Mouse (Mus musculus) CH12.LX (cell line): ENCODE measurements around the gene Tns2. TPM values are rescaled to one million over a fixed set of nuclear protein-coding genes. Genes with fewer than 3 reads are reported as not detected.

Experiments used
- DNase-seq: peaks from one replicate; pipeline ENCODE4 v3.0.0-alpha.2; 2013; ENCODE audit errors: extremely low read depth
- H3K27ac ChIP-seq: 2 replicates; pipeline ENCODE4 v1.5.1; 2012; ENCODE audit warnings: low read depth, mild to moderate bottlenecking, control low read depth, moderate library complexity; ENCODE audit not compliant: insufficient read depth
- H3K27me3 ChIP-seq: replicated peaks from 2 replicates; pipeline ENCODE3; 2012; ENCODE audit warnings: inconsistent platforms
- H3K36me3 ChIP-seq, 2 experiments: replicated peaks in 1 of 2; 2 replicates each; pipeline versions ENCODE3 to v1.6.1; 2012; ENCODE audit warnings: inconsistent platforms in 1 of 2, low read length in 1 of 2, mild to moderate bottlenecking in 1 of 2, mixed read lengths in 1 of 2, moderate library complexity in 1 of 2; ENCODE audit not compliant: control insufficient read depth in 1 of 2, insufficient read depth in 1 of 2
- H3K4me1 ChIP-seq, 2 experiments: 2 replicates each; pipeline ENCODE4 v1.6.1; 2012; ENCODE audit warnings: inconsistent platforms in 1 of 2, moderate library complexity in 1 of 2; ENCODE audit not compliant: insufficient read depth in 2 of 2, control insufficient read depth in 1 of 2
- H3K4me2 ChIP-seq: 2 replicates; pipeline ENCODE4 v1.6.1; 2012; ENCODE audit warnings: low read depth, mild to moderate bottlenecking, control low read depth; ENCODE audit not compliant: poor library complexity, insufficient read depth, severe bottlenecking
- H3K4me3 ChIP-seq, 3 experiments: fragments of 150-350 bp in 1 of 3; sonication (generic) in 1 of 3; replicated peaks in 1 of 3; 2 replicates each; pipeline versions ENCODE3 to v1.5.1; 2011 to 2012; ENCODE audit warnings: low read depth in 2 of 3, low read length in 2 of 3, mild to moderate bottlenecking in 2 of 3, moderate library complexity in 2 of 3, control low read depth in 1 of 3, improper control_type of control experiment in 1 of 3, inconsistent platforms in 1 of 3, mixed read lengths in 1 of 3; ENCODE audit not compliant: poor library complexity in 1 of 3
- H3K79me2 ChIP-seq: replicated peaks from 2 replicates; pipeline ENCODE4 v1.6.1; 2012; ENCODE audit warnings: mild to moderate bottlenecking, moderate library complexity; ENCODE audit not compliant: control insufficient read depth, poor library complexity, insufficient read depth, severe bottlenecking; ENCODE audit errors: extremely low read depth
- H3K9ac ChIP-seq: 2 replicates; pipeline ENCODE4 v1.6.1; 2012; ENCODE audit warnings: low read depth, mild to moderate bottlenecking, control low read depth, moderate library complexity; ENCODE audit not compliant: insufficient read depth
- H3K9me3 ChIP-seq: replicated peaks from 2 replicates; pipeline ENCODE3; 2012; ENCODE audit warnings: low read length, inconsistent platforms, mixed read lengths
- BHLHE40 ChIP-seq: IDR thresholded peaks from 2 replicates; pipeline ENCODE4 v1.6.1; 2011; ENCODE audit warnings: mild to moderate bottlenecking, low read depth, low read length, improper control_type of control experiment
- CHD1 ChIP-seq: IDR thresholded peaks from 2 replicates; pipeline ENCODE4 v1.6.1; 2012; ENCODE audit warnings: low read depth, low read length, improper control_type of control experiment, inconsistent platforms
- CHD2 ChIP-seq: IDR thresholded peaks from 2 replicates; pipeline ENCODE4 v1.6.1; 2011; ENCODE audit warnings: low read length, improper control_type of control experiment
- CTCF ChIP-seq, 2 experiments: IDR thresholded peaks in 1 of 2; conservative IDR thresholded peaks in 1 of 2; 2 replicates each; pipeline ENCODE4 v1.5.1; 2011 to 2012; ENCODE audit warnings: low read depth in 2 of 2, low read length in 2 of 2, improper control_type of control experiment in 1 of 2, inconsistent platforms in 1 of 2, mild to moderate bottlenecking in 1 of 2, moderate library complexity in 1 of 2
- E2F4 ChIP-seq: IDR thresholded peaks from 2 replicates; pipeline ENCODE4 v1.6.1; 2011; ENCODE audit warnings: low read depth, low read length, improper control_type of control experiment; ENCODE audit not compliant: insufficient replicate concordance
- ELF1 ChIP-seq: IDR thresholded peaks from 2 replicates; pipeline ENCODE4 v1.6.1; 2014; ENCODE audit warnings: low read depth, mild to moderate bottlenecking, inconsistent platforms, low read length, improper control_type of control experiment
- EP300 ChIP-seq: IDR thresholded peaks from 2 replicates; pipeline ENCODE4 v1.6.1; 2011; ENCODE audit warnings: low read length, improper control_type of control experiment
- ETS1 ChIP-seq: conservative IDR thresholded peaks from 2 replicates; pipeline ENCODE4 v1.6.1; 2012; ENCODE audit warnings: low read depth, mild to moderate bottlenecking, inconsistent platforms, low read length, improper control_type of control experiment, moderate library complexity
- GABPA ChIP-seq: IDR thresholded peaks from 2 replicates; pipeline ENCODE4 v1.6.1; 2012; ENCODE audit warnings: low read depth, low read length, improper control_type of control experiment, inconsistent platforms; ENCODE audit not compliant: insufficient replicate concordance
- HCFC1 ChIP-seq: IDR thresholded peaks from 2 replicates; pipeline ENCODE4 v1.6.1; 2012; ENCODE audit warnings: low read depth, mild to moderate bottlenecking, inconsistent platforms, low read length, improper control_type of control experiment
- IRF4 ChIP-seq: IDR thresholded peaks from 2 replicates; pipeline ENCODE4 v1.6.1; 2014; ENCODE audit warnings: low read depth, mild to moderate bottlenecking, inconsistent platforms, low read length, improper control_type of control experiment
- JUN ChIP-seq: IDR thresholded peaks from 2 replicates; pipeline ENCODE4 v1.6.1; 2011; ENCODE audit warnings: low read depth, mild to moderate bottlenecking, low read length, improper control_type of control experiment, moderate library complexity; ENCODE audit not compliant: insufficient read depth
- JUND ChIP-seq: conservative IDR thresholded peaks from 2 replicates; pipeline ENCODE4 v1.6.1; 2011; ENCODE audit warnings: low read depth, low read length, improper control_type of control experiment
- MAFK ChIP-seq: IDR thresholded peaks from 2 replicates; pipeline ENCODE4 v1.6.1; 2011; ENCODE audit warnings: low read length, improper control_type of control experiment; ENCODE audit not compliant: insufficient replicate concordance
- MAX ChIP-seq: IDR thresholded peaks from 2 replicates; pipeline ENCODE4 v1.6.1; 2011; ENCODE audit warnings: low read length, improper control_type of control experiment
- MAZ ChIP-seq: IDR thresholded peaks from 2 replicates; pipeline ENCODE4 v1.6.1; 2012; ENCODE audit warnings: low read depth, mild to moderate bottlenecking, inconsistent platforms, low read length, improper control_type of control experiment, moderate library complexity
- MXI1 ChIP-seq: IDR thresholded peaks from 2 replicates; pipeline ENCODE4 v1.6.1; 2011; ENCODE audit warnings: mild to moderate bottlenecking, low read depth, low read length, improper control_type of control experiment
- MYC ChIP-seq: IDR thresholded peaks from 2 replicates; pipeline ENCODE4 v1.6.1; 2011; ENCODE audit warnings: low read depth, mild to moderate bottlenecking, improper control_type of control experiment, low read length
- NELFE ChIP-seq: IDR thresholded peaks from 2 replicates; pipeline ENCODE4 v1.6.1; 2011; ENCODE audit warnings: low read depth, low read length, improper control_type of control experiment
- PAX5 ChIP-seq: IDR thresholded peaks from 2 replicates; pipeline ENCODE4 v1.6.1; 2012; ENCODE audit warnings: low read length, inconsistent platforms, mixed read lengths
- POLR2AphosphoS2 ChIP-seq: IDR thresholded peaks from 2 replicates; pipeline ENCODE4 v1.6.1; 2011; ENCODE audit warnings: low read depth, low read length, improper control_type of control experiment
- RAD21 ChIP-seq: IDR thresholded peaks from 2 replicates; pipeline ENCODE4 v1.6.1; 2011; ENCODE audit warnings: low read depth, mild to moderate bottlenecking, low read length, improper control_type of control experiment, moderate library complexity
- RCOR1 ChIP-seq: conservative IDR thresholded peaks from 2 replicates; pipeline ENCODE4 v1.6.1; 2012; ENCODE audit warnings: low read depth, mild to moderate bottlenecking, inconsistent platforms, low read length, improper control_type of control experiment
- SIN3A ChIP-seq: IDR thresholded peaks from 2 replicates; pipeline ENCODE4 v1.6.1; 2012; ENCODE audit warnings: low read length, improper control_type of control experiment, inconsistent platforms
- TCF12 ChIP-seq: IDR thresholded peaks from 2 replicates; pipeline ENCODE4 v1.6.1; 2014; ENCODE audit warnings: low read depth, mild to moderate bottlenecking, inconsistent platforms, low read length, improper control_type of control experiment
- USF2 ChIP-seq: conservative IDR thresholded peaks from 2 replicates; pipeline ENCODE4 v1.6.1; 2011; ENCODE audit warnings: low read depth, low read length, improper control_type of control experiment
- ZC3H11A ChIP-seq: IDR thresholded peaks from 2 replicates; pipeline ENCODE4 v1.6.1; 2012; ENCODE audit warnings: low read depth, mild to moderate bottlenecking, inconsistent platforms, low read length, improper control_type of control experiment
- ZKSCAN1 ChIP-seq: IDR thresholded peaks from 2 replicates; pipeline ENCODE4 v1.6.1; 2012; ENCODE audit warnings: low read depth, inconsistent platforms, low read length, improper control_type of control experiment, borderline replicate concordance
- ZMIZ1 ChIP-seq: IDR thresholded peaks from 2 replicates; pipeline ENCODE4 v1.6.1; 2012; ENCODE audit warnings: low read depth, mild to moderate bottlenecking, inconsistent platforms, low read length, improper control_type of control experiment
- ZNF384 ChIP-seq: IDR thresholded peaks from 2 replicates; pipeline ENCODE4 v1.6.1; 2012; ENCODE audit warnings: low read depth, low read length, improper control_type of control experiment, inconsistent platforms
- dilution Hi-C: fragments of 300-500 bp; cut with MboI; formaldehyde crosslinking; loops from 2 replicates; pipeline ENCODE4 v1.14.3; 2020; ENCODE audit warnings: low sequenced_read_pairs; ENCODE audit not compliant: extremely low pct_unique_long_range_greater_than_20kb, extremely low pct_ligation_motif_present
- in situ Hi-C: fragments of 300-500 bp; cut with MboI; formaldehyde crosslinking; loops from 3 replicates; pipeline ENCODE4 v1.14.3; 2019; ENCODE audit warnings: low sequenced_read_pairs, low pct_ligation_motif_present, low pct_unique_long_range_greater_than_20kb, mixed read lengths
- polyA plus RNA-seq: library from polyadenylated mRNA; unstranded; fragments of >175 nt; gene quantifications from 2 replicates; pipeline ENCODE4 v1.2.1, GENCODE M21; 2012; ENCODE audit warnings: low read depth; ENCODE audit not compliant: insufficient read length
- total RNA-seq, 2 experiments: library from RNA; depleted of rRNA; stranded (reverse); fragments of 300-350 nt in 1 of 2; fragments of >200 nt in 1 of 2; gene quantifications; 2 replicates each; pipeline ENCODE4 v1.2.3; 2012 to 2014

The Tns2 gene
- total and polyA plus RNA-seq, 3 experiments: 0.13 to 0.34 TPM; not detected in 1

DNA sequence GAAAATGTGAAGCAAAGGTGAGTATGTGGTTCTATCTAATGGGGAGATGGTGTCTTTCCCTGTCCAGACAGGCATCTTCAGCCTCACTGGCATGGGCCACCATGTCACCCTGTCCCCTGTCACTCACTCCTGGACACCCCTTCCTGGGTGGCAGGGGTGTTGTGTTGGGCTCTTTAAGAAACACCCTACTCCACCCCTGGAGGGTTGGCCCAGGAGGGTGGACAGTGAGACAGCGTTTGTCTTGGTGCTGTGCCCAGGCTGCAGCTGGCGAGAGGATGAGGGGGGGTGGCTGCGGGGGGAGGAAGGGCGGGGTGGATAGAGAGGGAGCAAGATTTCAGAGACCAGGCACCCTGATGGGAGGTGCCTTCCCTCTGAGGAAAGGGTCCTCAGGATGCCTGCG is 5.1 kb downstream of the Tns2 start:
- Histone ChIP-seq H3K27me3 (peaks cover 78% of the 10 kb centered on the region), H3K4me1 (peaks cover 20 to 57% of the 10 kb centered on the region in 2 experiments), H3K36me3 (no peaks in the 10 kb centered on the region), H3K4me2 (no peak overlapping the region)
- DNase-seq: no peak
- in situ Hi-C loops: no loop called here
- TF ChIP-seq MAZ: no peak
- TF ChIP-seq ZC3H11A: no peak
- TF ChIP-seq MYC: no peak
- no peak for TF ChIP-seq SIN3A
- TF ChIP-seq BHLHE40: no peak
- no peak for TF ChIP-seq NELFE
- no peak for TF ChIP-seq HCFC1
- TF ChIP-seq TCF12: no peak
- no peak for TF ChIP-seq JUND
- no peak for TF ChIP-seq RAD21
- no peak for TF ChIP-seq RCOR1
- TF ChIP-seq, all 38 proteins: peak for 0
- dilution Hi-C loops: no loop called here
- H3K4me3 ChIP-seq: no peak overlapping the region
- H3K9me3 ChIP-seq: no peaks in the 10 kb centered on the region
- no peak overlapping the region for H3K27ac ChIP-seq
- no peaks in the 10 kb centered on the region for H3K79me2 ChIP-seq
- no peak overlapping the region for H3K9ac ChIP-seq

DNA sequence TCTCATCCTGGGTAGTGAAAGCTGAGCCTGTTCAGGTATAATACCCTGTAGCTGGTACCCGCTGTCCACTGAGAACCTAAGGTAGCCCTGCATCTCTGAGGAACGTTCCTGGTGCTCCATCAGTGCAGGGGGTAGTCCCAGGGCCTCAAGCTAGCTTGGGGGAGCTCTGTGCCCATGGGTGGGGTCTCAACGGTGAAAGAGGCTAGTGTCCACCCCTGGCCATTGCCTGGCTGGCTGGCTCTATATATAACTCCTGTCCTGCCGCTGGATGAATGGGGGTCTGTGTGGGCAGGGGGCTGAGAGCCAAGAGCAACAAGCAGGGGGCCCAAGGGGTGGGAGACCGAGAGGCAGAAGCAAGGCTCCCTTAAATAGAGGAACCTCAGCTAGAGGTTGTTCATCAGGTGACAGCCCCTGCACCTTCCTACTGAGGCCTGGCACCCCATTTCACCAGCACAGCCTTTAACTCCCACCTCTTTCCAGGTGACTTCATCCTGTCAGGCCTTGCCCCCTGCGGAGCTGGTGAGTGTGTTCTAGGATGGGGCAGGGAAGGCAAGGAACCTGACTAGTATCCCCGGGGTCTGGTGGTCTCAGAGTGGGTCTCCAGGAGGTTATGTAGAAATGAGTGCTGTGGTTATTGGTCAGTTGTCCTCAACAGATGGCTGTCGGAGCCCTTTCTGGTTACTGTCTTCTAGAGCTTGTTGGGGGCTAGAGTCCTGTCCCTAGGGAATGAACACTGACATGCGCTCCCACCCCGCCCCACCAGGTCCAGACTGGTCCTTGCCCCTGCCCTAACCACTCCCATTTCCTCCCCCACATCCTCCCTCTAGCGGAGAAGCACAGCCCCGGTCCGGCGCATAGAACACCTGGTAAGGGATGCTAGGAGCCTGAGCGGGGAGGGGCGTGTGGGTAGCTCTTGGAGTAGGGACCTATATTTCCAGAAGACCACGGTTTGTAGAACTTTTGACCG is 5.8 kb downstream of the Tns2 start:
- H3K27ac ChIP-seq: no peak overlapping the region
- peak overlapping the region; percentile 77 for H3K4me2 ChIP-seq
- H3K27me3 ChIP-seq: peaks cover 72% of the 10 kb centered on the region
- no peak overlapping the region for H3K4me3 ChIP-seq
- peak; percentile 54 for DNase-seq
- dilution Hi-C loops: no loop called here
- no peaks in the 10 kb centered on the region for H3K36me3 ChIP-seq
- H3K9ac ChIP-seq: no peak overlapping the region
- H3K79me2 ChIP-seq: no peaks in the 10 kb centered on the region
- no peaks in the 10 kb centered on the region for H3K9me3 ChIP-seq
- in situ Hi-C loops: no loop called here
- H3K4me1 ChIP-seq: peaks cover 25 to 57% of the 10 kb centered on the region in 2 experiments
- TF ChIP-seq PAX5 (no peak), ZMIZ1 (no peak), E2F4 (no peak), CTCF (conservative IDR thresholded peaks at IDR 0.05 in 1 of 2, IDR thresholded peaks at IDR 0.05 in 1 of 2; ENCODE audit: low read depth in 2 of 2, low read length in 2 of 2) (peak in 1 of 2 experiments; percentile 40; a peak in 2 of 4 replicates), MAFK (no peak), CHD2 (no peak), SIN3A (no peak), BHLHE40 (no peak), ELF1 (0 out of 2 replicates have a peak, but pooled peaks have one; percentile 10), MAX (no peak), GABPA (no peak), RAD21 (no peak), IRF4 (no peak), POLR2AphosphoS2 (no peak), JUN (no peak), CHD1 (no peak), USF2 (no peak), ETS1 (no peak), ZC3H11A (no peak), EP300 (no peak), ZKSCAN1 (no peak), HCFC1 (no peak), MXI1 (no peak), ZNF384 (no peak)
